Mouse (Mus musculus): ENCODE measurements at regions not wholly inside any gene's neighbourhood (a gene's known extent, or its start where the extent isn't known, plus 50 kb on each side); places are given as distances from the start of the nearest gene placed in this dataset.

- no peak for ATAC-seq (ENCODE audit: poor library complexity, severe bottlenecking)
Observed at GRCm38 (mm10) chr17:73046985-73047384, 60.8 kb upstream of the Lclat1 start.

DNA sequence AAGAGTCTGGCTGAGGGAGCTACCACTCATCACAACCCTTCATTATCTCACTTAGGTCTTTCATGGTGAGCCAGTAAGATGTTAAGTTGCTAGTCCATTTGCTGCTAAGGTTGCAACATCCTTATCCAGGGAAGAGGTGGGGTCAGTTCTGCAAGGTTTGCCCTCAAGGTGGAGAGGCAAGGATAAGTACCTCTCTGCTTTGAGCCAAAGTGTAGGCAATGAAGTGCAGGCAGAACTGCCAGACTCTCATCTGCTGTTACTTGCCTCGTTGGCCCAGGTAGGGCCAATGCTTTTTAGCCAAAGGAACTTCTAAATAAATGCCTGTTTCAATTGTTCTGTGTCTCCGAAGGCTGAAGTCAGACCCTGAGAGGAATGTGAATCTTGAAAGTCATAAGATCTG lies 59.6 kb upstream of the Lclat1 start:
- ATAC-seq (ENCODE audit: poor library complexity, severe bottlenecking), result no peak

DNA sequence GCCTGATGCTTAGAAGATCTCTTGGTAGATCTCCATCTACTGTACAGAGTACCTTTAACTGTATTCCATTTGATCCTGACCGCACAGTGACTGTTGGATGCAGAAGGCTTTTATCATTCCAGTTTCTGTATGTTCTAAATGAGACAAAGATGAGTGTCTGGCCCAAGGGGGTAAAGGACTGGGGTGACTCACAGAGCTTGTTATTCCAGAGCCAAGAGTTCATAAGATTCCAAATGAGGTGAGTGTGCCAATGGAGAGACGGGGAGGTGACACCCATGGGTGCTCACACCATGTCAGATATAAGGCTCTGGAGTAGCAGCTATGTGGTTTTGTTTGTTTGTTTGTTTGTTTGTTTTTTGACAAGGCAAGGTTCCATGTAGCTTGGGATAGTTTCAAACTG lies 54.8 kb upstream of the Lclat1 start:
- no peak for ATAC-seq (ENCODE audit: poor library complexity, severe bottlenecking)

DNA sequence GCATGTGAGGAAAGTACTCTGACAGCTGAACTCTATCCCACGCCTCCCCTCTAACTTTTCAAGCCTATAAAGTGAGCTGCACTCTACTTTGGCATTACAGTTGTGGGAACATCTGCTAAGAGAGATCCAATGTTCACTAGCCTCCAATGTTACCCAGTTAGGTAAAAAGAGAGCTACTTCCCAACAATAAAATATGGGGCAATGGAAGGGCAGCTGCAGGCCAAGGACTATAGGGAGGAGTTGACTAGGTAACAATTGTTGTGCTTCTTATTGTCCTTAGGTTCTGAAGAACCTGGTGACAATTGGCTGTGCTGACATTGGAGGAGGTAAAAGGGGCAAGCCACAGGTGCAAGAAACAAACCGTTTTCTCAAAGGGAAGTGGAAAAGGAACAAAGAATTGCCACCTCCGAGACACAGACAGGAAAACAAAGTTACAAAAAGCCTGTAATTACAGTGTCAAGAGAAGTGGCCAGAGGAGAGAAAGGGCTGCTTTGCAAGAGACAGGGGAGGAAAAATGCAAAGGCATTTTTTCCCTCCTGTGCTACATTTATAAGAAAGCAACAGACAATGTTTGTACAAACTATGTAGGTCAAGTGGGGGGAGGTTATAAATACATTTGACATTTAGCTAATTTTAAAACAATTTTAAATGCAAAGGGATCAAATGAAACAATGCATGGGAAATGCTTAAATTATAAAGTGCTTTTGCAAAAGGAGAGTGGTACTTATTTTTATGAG lies 54.1 kb upstream of the Lclat1 start:
- peak; percentile 40 for ATAC-seq (ENCODE audit: poor library complexity, severe bottlenecking)

DNA sequence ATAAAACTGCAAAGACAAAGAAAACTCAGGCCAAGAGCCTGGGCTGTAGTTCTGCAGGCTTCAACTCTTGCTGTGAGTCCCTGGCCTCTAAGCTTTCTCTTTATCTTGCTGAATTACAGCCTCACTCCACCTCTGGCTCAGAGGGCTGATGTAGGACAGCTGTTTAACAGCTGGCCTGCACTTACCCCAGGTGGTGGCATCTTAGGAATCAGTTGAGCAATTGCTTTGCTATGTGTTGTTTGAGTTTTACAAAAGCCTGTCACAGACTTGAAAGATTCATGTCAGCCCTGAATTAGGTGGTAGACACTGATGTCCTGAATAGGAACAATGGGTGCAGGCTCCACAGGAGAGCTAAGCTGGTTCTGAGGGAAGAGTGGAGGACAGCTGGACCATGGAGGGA lies 53.6 kb upstream of the Lclat1 start:
- ATAC-seq (ENCODE audit: poor library complexity, severe bottlenecking), result no peak

- ATAC-seq (ENCODE audit: poor library complexity, severe bottlenecking), result peak; percentile 78
Observed at GRCm38 (mm10) chr17:73055197-73055596, 52.6 kb upstream of the Lclat1 start.

- ATAC-seq (ENCODE audit: poor library complexity, severe bottlenecking), result no peak
Observed at GRCm38 (mm10) chr17:73055611-73056010, 52.2 kb upstream of the Lclat1 start.

DNA sequence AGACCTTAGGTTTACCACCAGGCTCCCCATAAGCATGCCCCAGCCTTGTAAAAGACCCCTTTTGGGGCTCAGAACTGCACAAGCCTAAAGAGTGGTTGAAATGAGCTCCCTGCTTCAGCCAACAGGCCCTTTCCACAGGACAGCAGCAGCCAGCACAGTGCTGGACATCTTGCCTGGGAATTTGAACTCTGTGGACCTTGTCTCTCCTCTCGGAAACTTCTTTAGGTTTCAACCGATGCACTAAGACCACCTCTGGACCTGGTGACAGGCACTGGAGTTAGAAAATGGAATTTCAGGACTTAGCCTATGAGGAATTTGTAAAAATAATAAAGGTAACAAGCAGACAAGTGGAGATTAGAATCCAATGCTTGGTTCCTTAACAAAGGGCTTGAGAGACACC lies 51.2 kb upstream of the Lclat1 start:
- ATAC-seq (ENCODE audit: poor library complexity, severe bottlenecking), result no peak
